Mouse (Mus musculus) heart, adult 2 months (tissue): ENCODE results near the gene Tbc1d16. TPM values are rescaled to one million over a fixed set of nuclear protein-coding genes. Genes with fewer than 3 reads are reported as not detected.
A peak's percentile ranks its signal among the peaks of the same experiment; 100 is the strongest.

Experiments used
- DNase-seq, 2 experiments: peaks; one replicate each; pipeline ENCODE4 v3.0.0; 2021
- H3K27ac ChIP-seq: fragments of 200-600 bp; 2 replicates; pipeline ENCODE4 v1.8.1; 2022
- H3K27me3 ChIP-seq: fragments of 200-500 bp; 2 replicates; pipeline ENCODE4 v1.6.1; 2012; ENCODE audit warnings: mild to moderate bottlenecking, low read length, inconsistent platforms, mixed read lengths; ENCODE audit not compliant: control insufficient read depth, insufficient read depth
- H3K36me3 ChIP-seq: fragments of 200-500 bp; 2 replicates; pipeline ENCODE4 v1.6.1; 2012; ENCODE audit warnings: low read length, inconsistent platforms; ENCODE audit not compliant: control insufficient read depth, insufficient read depth
- H3K4me1 ChIP-seq: fragments of 200-500 bp; 2 replicates; pipeline ENCODE4 v1.6.1; 2011; ENCODE audit warnings: low read length; ENCODE audit not compliant: control insufficient read depth, insufficient read depth
- H3K4me3 ChIP-seq: fragments of 200-600 bp; 2 replicates; pipeline ENCODE4 v1.8.1; 2022
- H3K79me2 ChIP-seq: fragments of 200-500 bp; replicated peaks from 2 replicates; pipeline ENCODE4 v1.6.1; 2012; ENCODE audit warnings: mild to moderate bottlenecking, inconsistent platforms, low read length, moderate library complexity, mixed read lengths; ENCODE audit not compliant: control insufficient read depth, insufficient read depth
- H3K9ac ChIP-seq: fragments of 200-500 bp; 2 replicates; pipeline ENCODE4 v1.6.1; 2012; ENCODE audit warnings: low read depth, mild to moderate bottlenecking, control low read depth, inconsistent platforms, low read length, mixed read lengths
- CTCF ChIP-seq: fragments of 200-600 bp; IDR thresholded peaks from 2 replicates; pipeline ENCODE4 v1.8.1; 2022; ENCODE audit warnings: antibody characterized with exemption, mild to moderate bottlenecking, moderate library complexity
- EP300 ChIP-seq: fragments of 200-500 bp; IDR thresholded peaks from 2 replicates; pipeline ENCODE4 v1.6.1; 2011; ENCODE audit warnings: low read depth, low read length, control low read depth; ENCODE audit not compliant: insufficient read depth
- POLR2A ChIP-seq: fragments of 200-500 bp; IDR thresholded peaks from 2 replicates; pipeline ENCODE4 v1.6.1; 2011; ENCODE audit warnings: mild to moderate bottlenecking, low read depth, low read length, control low read depth; ENCODE audit not compliant: insufficient read depth
- WGBS: fragments of 180-500 bp; shearing (Covaris S2); methylation state at CpG from one replicate; pipeline ENCODE4 v1.1.7; 2018; 5-methylcytosine and 5-hydroxymethylcytosine counted together
- intact Hi-C: fragments of 180-260 bp; cut with DNase I; formaldehyde crosslinking; loops from one replicate; pipeline ENCODE4 v1.15.1; 2025
- polyA plus RNA-seq: library from polyadenylated mRNA; depleted of rRNA; stranded (reverse); fragments of >200 nt; gene quantifications from 2 replicates; pipeline ENCODE4 v1.2.3, GENCODE M21; 2012
- total RNA-seq, 2 experiments: library from RNA; stranded (reverse); gene quantifications; 2 replicates each; pipeline ENCODE4 v1.2.3; 2021

The Tbc1d16 gene
- total and polyA plus RNA-seq, 3 experiments = 26.0 to 73.7 (median 61.0) TPM

DNA sequence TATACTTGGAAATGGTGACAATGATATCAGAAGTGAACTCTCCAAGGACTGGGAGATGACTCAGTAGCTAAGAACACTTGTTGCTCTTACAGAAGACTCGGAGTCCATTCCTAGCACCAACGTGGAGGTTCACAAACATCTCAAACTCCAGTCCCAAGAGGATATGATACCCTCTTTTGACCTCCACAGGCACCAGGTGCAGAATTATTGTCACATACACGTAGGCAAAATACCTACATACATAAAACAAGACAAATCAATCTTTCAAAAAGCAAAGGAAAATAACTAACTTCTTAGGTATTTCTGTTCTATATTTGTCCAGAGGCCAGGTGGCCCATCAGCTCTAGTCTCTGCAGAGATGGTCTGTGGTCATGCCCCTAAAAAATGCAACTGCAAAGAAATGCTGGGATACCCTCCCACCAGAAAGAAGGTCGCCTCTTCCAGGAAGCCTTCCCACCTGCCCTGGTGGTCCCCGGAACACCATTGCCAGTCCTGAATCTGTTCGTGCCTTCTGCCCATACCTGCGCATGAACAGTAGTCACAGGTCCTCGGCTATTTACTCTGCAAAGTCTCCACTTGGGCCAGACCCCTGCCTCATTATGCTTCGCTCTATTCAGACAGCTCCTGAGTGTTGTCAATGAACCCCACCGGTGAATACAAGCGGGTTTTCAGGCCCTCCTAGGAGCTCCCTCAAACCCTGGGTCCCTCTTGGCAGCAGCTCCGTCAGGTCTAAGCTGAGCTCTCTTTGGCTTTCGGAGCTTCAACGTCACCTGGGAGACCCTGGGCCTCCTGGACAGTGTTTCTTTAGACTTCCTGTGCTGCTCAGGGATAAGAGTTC is 95.9 kb downstream of the Tbc1d16 start:
- WGBS = 84% methylated on average over 14 of the region's 14 CpGs
- TF ChIP-seq EP300 = no peak
- TF ChIP-seq CTCF = no peak
- TF ChIP-seq POLR2A = no peak
- no peak overlapping the region for H3K4me3 ChIP-seq
- no peaks in the 10 kb centered on the region for H3K36me3 ChIP-seq
- no peak overlapping the region for H3K9ac ChIP-seq
- no peaks in the 10 kb centered on the region for H3K79me2 ChIP-seq
- H3K27ac ChIP-seq = no peak overlapping the region
- peaks cover 3% of the 10 kb centered on the region; the same call in 1 of the 2 replicates for H3K4me1 ChIP-seq
- H3K27me3 ChIP-seq = no peaks in the 10 kb centered on the region
- intact Hi-C loops = no loop called here
- no peak for DNase-seq

DNA sequence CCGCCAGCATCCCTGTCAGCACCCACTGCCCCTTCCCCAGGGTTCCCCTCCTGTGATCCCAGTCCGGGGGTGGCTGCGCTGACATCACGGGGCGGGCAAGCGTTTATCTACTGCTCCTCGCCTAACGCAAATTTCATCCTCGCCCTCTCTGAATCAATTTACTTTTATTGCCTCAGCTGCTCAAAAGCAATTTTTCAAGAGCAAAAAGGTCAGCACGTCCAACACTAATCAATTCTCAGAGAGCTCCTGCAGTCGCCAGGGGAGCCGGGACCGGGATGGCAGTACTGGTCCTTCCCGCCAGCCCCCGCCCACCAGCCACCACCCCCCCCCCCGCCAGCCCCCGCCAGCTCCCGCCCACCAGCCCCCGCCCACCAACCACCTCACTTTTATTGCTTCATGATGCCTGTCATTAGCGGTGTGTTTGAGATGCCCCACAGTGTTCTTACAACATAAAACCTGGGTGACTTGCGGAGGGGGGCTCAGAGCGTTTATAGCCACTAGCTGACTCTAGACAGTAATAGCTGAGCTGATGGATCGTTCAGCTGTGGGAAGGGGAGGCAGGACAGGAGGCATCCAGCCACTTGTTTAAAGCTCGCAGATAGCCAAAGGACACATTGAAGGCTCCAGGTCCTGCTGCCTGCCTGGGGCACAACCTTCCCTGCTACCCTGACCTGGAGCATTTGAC is 98.1 kb downstream of the Tbc1d16 start:
- intact Hi-C loops = no loop called here
- no peak overlapping the region for H3K9ac ChIP-seq
- no peak for TF ChIP-seq POLR2A
- TF ChIP-seq EP300 = no peak
- TF ChIP-seq CTCF = no peak
- no peak overlapping the region for H3K27ac ChIP-seq
- no peaks in the 10 kb centered on the region for H3K27me3 ChIP-seq
- no peaks in the 10 kb centered on the region for H3K36me3 ChIP-seq
- H3K4me3 ChIP-seq = no peak overlapping the region
- peaks cover 10% of the 10 kb centered on the region for H3K4me1 ChIP-seq
- H3K79me2 ChIP-seq = no peaks in the 10 kb centered on the region
- no peak for DNase-seq
- 39% methylated on average over 23 of the region's 24 CpGs for WGBS

DNA sequence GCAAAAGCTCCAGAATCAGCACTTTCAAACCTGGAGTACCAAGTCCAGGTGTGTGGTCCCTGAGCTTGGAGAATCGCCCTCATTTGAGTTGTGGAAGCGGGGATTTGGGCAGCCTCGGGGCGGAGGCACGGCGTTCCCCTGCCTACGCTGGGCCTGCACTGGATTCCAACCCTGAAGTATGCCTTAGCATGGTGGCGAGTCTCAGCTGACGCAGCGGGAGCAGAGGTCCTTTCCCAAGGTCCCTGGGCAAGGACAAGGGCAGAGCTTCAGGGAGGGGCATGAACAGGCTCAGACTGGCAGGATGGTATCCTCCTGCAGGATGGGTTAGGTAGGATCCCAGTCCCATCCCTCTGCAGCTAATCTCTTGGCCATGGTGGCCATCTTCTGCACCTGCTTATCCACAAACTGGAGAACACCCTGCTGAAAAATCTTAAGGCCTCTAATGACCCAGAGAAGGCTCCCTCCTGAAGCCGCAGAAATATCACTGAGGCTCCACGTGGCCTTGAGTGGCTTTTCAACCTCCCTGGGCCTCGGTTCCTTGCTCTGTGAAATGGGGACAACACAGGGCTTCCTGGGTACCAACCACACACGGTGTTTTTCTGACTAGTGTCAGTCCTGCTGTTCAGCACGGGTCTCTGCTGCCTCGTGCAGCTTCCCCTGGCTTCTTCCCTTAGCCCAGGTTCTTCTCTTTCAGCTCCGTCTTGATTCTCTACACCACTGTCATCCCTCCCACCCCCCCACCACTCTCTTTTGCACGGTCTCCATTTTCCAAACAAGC is 98.8 kb downstream of the Tbc1d16 start:
- Histone ChIP-seq H3K27me3 (no peaks in the 10 kb centered on the region), H3K36me3 (no peaks in the 10 kb centered on the region), H3K4me1 (peaks cover 10% of the 10 kb centered on the region), H3K9ac (no peak overlapping the region), H3K27ac (no peak overlapping the region), H3K79me2 (no peaks in the 10 kb centered on the region), H3K4me3 (no peak overlapping the region)
- DNase-seq = no peak
- 73% methylated on average over 18 of the region's 18 CpGs for WGBS
- TF ChIP-seq EP300 (no peak), POLR2A (no peak), CTCF (no peak)
- intact Hi-C loops = no loop called here

DNA sequence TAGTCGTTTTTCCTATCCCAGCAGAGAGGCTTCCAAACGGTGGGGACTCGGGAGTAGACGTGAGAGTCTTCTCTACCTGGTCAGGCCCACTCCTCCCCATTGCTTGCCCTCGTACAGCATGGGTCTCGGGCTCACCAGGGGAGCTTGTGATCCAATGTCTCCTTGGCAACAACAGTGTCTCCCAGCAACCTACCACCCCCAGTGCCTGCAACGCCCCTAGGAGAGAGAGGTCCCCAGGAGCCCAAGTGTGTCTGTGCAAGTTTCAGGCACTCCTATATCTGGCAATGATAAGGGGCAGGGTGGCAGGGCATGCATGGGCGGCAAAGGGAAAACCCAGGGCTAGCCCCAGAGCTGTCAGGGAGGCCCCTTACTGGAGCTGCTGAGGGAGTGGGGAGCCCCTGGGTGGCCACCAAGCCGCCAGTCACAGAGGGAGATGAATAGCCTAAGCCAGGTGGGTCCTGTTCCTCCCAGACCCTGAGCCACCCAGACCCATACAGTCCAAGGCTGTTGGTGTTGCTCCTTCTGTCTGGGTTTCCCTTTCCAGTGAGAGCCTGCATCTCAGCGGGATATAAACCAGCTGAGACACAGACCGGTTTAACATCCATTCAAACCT is 99.5 kb downstream of the Tbc1d16 start:
- Histone ChIP-seq H3K4me1 (peaks cover 13% of the 10 kb centered on the region), H3K79me2 (no peaks in the 10 kb centered on the region), H3K9ac (no peak overlapping the region), H3K36me3 (no peaks in the 10 kb centered on the region), H3K27ac (no peak overlapping the region), H3K4me3 (no peak overlapping the region), H3K27me3 (no peaks in the 10 kb centered on the region)
- TF ChIP-seq EP300 = no peak
- no peak for TF ChIP-seq POLR2A
- TF ChIP-seq CTCF = no peak
- no peak for DNase-seq
- WGBS = 72% methylated on average over 11 of the region's 11 CpGs
- intact Hi-C loops = no loop called here

DNA sequence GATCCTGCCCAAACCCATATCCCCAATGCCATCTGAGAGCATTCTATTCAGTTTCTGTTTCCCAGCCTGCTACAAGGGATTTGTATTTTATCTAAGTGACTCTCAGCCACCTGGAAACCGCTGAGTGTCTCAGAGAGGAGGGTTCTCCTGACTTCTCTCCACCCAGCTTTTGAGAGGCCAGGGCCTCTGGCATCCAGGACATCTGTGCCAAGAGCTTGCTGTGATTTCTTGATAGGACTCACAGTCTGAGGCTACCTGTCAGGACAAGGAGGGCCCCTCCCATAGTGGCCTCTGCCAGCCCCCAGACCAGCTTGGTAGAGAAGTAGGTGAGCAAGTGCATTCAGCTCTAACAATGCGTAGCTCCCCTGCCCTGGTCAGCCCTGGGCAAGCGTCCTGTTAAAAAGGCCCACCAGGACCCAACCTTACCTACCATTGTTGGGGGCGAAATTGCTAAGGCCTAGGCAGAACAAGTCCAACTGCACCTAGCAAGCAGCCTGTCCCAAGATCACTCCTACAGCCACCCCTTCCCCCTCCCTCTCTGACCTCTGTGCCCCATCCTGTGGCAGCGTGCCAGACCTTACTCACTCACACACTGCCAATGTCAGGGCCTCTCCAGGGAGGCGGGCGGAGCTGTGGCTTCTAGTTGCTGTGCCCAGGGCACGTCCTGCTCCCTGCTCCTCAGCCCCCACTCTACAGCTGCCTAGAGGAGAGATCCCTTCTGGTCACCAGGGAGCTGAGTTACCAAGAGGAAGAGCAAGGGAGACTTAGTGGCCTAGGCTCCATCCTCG is 100.4 kb downstream of the Tbc1d16 start:
- Histone ChIP-seq H3K27ac (no peak overlapping the region; the same call in 1 of the 2 replicates), H3K9ac (no peak overlapping the region), H3K79me2 (no peaks in the 10 kb centered on the region), H3K4me3 (no peak overlapping the region), H3K4me1 (peaks cover 13% of the 10 kb centered on the region), H3K27me3 (no peaks in the 10 kb centered on the region), H3K36me3 (no peaks in the 10 kb centered on the region)
- WGBS = 54% methylated on average over 9 of the region's 9 CpGs
- peak; percentile 70 to 84 for DNase-seq
- intact Hi-C loops = loop anchor here (2.0 kb wide), 1 partner anchor 71 kb away; no protein-coding TSS in a partner anchor
- TF ChIP-seq EP300 = no peak
- no peak for TF ChIP-seq CTCF
- TF ChIP-seq POLR2A = no peak
